Mouse (Mus musculus) liver, adult 2 months (tissue): ENCODE data around the gene Cyth3. TPM values are rescaled to one million over a fixed set of nuclear protein-coding genes. Genes with fewer than 3 reads are reported as not detected.

Source experiments
- DNase-seq: peaks from one replicate; pipeline ENCODE4 v3.0.0-alpha.2; 2011; ENCODE audit warnings: low read depth, low spot score; ENCODE audit errors: extremely low read depth
- H3K27ac ChIP-seq: fragments of 200-500 bp; replicated peaks from 2 replicates; pipeline ENCODE4 v1.5.1; 2012; ENCODE audit warnings: low read depth, mild to moderate bottlenecking, control low read depth, inconsistent platforms, low read length; ENCODE audit not compliant: insufficient read depth
- H3K27me3 ChIP-seq: fragments of 200-500 bp; 2 replicates; pipeline ENCODE4 v1.6.1; 2012; ENCODE audit warnings: mild to moderate bottlenecking, moderate library complexity, low read length, inconsistent platforms; ENCODE audit not compliant: control insufficient read depth, insufficient read depth
- H3K36me3 ChIP-seq: fragments of 200-500 bp; 2 replicates; pipeline ENCODE4 v1.6.1; 2012; ENCODE audit warnings: low read length, inconsistent platforms; ENCODE audit not compliant: control insufficient read depth, insufficient read depth
- H3K4me1 ChIP-seq: fragments of 200-500 bp; 2 replicates; pipeline ENCODE4 v1.6.1; 2011; ENCODE audit warnings: low read length; ENCODE audit not compliant: control insufficient read depth, insufficient read depth
- H3K4me3 ChIP-seq: fragments of 200-500 bp; 2 replicates; pipeline ENCODE4 v1.5.1; 2011; ENCODE audit warnings: low read depth, mild to moderate bottlenecking, control low read depth, low read length, moderate library complexity; ENCODE audit not compliant: insufficient read depth
- H3K79me2 ChIP-seq: fragments of 200-500 bp; 2 replicates; pipeline ENCODE4 v1.6.1; 2012; ENCODE audit warnings: inconsistent platforms, mild to moderate bottlenecking, low read length, moderate library complexity; ENCODE audit not compliant: control insufficient read depth, insufficient read depth
- H3K9ac ChIP-seq: fragments of 200-500 bp; 2 replicates; pipeline ENCODE4 v1.6.1; 2012; ENCODE audit warnings: low read depth, mild to moderate bottlenecking, control low read depth, inconsistent platforms, low read length
- CTCF ChIP-seq: fragments of 200-500 bp; IDR thresholded peaks from 2 replicates; pipeline ENCODE4 v1.5.1; 2011; ENCODE audit warnings: low read depth, low read length, control low read depth
- POLR2A ChIP-seq: fragments of 200-500 bp; IDR thresholded peaks from 2 replicates; pipeline ENCODE4 v1.6.1; 2011; ENCODE audit warnings: low read length, control low read depth; ENCODE audit not compliant: insufficient read depth; ENCODE audit errors: extremely low read depth
- WGBS: fragments of 180-500 bp; shearing (Covaris S2); methylation state at CpG from one replicate; pipeline ENCODE4 v1.1.7; 2018; 5-methylcytosine and 5-hydroxymethylcytosine counted together
- polyA plus RNA-seq: library from polyadenylated mRNA; depleted of rRNA; stranded (reverse); fragments of >200 nt; gene quantifications from 2 replicates; pipeline ENCODE4 v1.2.3, GENCODE M21; 2012
- total RNA-seq: library from RNA; depleted of rRNA; stranded (reverse); fragments of >200 nt; gene quantifications from 2 replicates; pipeline ENCODE4 v1.2.3, GENCODE M21; 2014

The Cyth3 gene
- total and polyA plus RNA-seq, 2 experiments, result 2.9 to 4.4 TPM

DNA sequence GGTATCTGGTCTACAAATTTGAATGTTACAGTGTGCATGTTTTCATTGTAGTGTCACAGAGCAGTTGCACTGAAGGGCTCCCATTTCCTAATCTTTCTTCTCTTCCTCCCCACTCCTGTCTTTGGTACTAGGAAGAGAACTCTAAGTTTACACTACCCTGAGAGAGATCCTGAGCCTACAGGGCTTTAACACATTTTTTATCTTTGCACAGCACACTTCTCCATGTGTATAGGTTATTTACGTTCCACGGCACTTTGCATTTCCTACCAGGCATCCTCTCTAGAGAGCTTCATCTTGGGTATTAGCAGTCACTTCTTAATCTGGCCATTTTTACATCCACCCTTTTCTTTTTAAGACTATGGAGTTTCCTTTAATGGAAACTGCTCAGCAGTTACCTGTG, 25.8 kb downstream of the Cyth3 start:
- Histone ChIP-seq H3K79me2 (peaks cover 11% of the 10 kb centered on the region; the same call in 1 of the 2 replicates), H3K9ac (no peak overlapping the region), H3K27me3 (no peaks in the 10 kb centered on the region), H3K4me3 (no peak overlapping the region), H3K36me3 (no peaks in the 10 kb centered on the region), H3K27ac (no peak overlapping the region), H3K4me1 (0 out of 2 replicates have a peak, but pooled peaks cover 2% of the 10 kb centered on the region)
- no peak for TF ChIP-seq POLR2A
- TF ChIP-seq CTCF, result no peak
- DNase-seq, result no peak
- 99% methylated on average over 2 of the region's 2 CpGs for WGBS

DNA sequence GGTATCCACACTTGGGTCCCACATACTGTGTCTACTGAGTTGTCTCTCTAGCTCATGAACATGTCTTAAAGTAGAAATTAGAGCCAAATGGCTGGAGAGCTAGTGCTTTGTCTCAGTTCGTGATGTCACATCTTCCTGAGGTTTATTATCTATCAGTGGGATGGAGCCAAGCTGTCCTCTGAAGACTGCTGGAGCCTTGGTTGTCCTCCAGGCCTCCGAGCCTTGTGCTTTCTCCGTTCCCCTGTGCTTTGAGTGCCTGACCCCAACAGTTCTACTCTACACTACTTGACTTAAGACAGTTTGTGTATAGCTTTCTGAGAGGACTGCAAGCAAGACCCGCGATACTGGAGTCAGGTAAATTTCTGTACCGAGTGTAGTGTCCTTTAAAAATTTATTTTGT, 26.9 kb downstream of the Cyth3 start:
- Histone ChIP-seq H3K9ac (no peak overlapping the region), H3K36me3 (no peaks in the 10 kb centered on the region), H3K4me3 (no peak overlapping the region), H3K4me1 (0 out of 2 replicates have a peak, but pooled peaks cover 2% of the 10 kb centered on the region), H3K79me2 (peaks cover 11% of the 10 kb centered on the region; the same call in 1 of the 2 replicates), H3K27ac (no peak overlapping the region), H3K27me3 (no peaks in the 10 kb centered on the region)
- no peak for DNase-seq
- TF ChIP-seq POLR2A (no peak), CTCF (no peak)
- WGBS, result 87% methylated on average over 6 of the region's 6 CpGs

DNA sequence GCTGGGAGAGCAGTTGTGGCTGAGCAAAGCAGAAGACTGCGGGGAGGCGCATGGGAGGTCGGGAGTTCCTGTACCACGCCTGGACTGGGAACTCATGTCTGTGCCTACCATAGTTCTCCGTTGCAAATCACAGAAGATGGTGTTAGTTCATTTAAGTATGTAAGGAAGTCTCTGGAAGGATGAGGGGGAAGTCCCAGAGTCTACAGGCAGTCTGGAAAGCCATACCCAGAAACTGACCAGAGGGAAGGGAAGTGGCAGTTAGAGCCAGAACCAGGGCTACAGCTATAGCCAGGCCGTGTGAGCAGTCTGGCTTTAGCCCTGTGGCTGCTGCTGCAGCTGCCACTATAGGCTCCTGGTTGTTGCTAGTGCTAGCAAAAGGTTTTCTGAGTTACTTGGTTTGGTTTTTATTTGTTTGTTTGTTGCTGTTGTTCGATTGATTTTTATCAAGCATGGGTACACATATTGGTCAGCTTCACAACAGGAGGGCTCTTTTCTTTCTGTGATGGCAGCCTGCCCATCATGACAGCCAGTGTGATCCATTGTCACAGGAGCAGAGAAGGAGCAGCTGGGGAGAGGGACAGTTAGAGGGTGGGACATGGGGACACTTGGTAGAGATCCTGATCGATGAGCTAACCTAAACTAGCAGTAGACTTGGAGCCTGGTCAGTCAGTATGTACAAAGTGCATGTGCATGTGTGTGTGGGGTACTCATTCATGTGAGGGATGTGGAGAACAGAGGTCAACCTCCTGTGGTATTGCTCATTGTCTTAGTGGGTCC, 29.8 kb downstream of the Cyth3 start:
- DNase-seq, result peak; percentile 32
- TF ChIP-seq POLR2A, result no peak
- TF ChIP-seq CTCF, result no peak
- H3K4me3 ChIP-seq, result no peak overlapping the region
- no peak overlapping the region for H3K9ac ChIP-seq
- peaks cover 6% of the 10 kb centered on the region; the same call in 1 of the 2 replicates for H3K79me2 ChIP-seq
- no peak overlapping the region for H3K27ac ChIP-seq
- no peaks in the 10 kb centered on the region for H3K36me3 ChIP-seq
- H3K4me1 ChIP-seq, result 0 out of 2 replicates have a peak, but pooled peaks cover 2% of the 10 kb centered on the region
- 80% methylated on average over 8 of the region's 8 CpGs for WGBS
- H3K27me3 ChIP-seq, result no peaks in the 10 kb centered on the region

DNA sequence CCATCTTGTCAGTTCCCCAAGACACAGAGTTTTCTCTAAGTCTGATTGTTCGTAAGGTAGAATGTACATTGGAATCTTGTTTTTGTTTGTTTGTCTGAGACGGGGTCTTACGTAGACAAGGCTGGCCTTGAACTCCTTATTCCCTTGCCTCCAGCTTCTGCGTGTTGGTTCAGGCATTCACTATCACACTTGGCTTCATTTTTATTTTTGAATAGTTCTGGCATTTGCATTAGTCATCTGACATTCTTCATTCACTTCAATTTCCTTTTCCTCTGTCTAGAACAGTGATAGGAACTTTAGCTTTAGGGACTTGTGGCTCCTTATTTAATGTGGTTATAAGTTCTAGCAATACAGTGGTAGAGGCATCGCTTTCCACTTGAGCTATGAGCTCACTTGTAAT, 31.2 kb downstream of the Cyth3 start:
- H3K79me2 ChIP-seq, result peaks cover 6% of the 10 kb centered on the region; the same call in 1 of the 2 replicates
- no peaks in the 10 kb centered on the region for H3K36me3 ChIP-seq
- H3K27me3 ChIP-seq, result no peaks in the 10 kb centered on the region
- H3K9ac ChIP-seq, result no peak overlapping the region
- H3K4me3 ChIP-seq, result no peak overlapping the region
- H3K4me1 ChIP-seq, result 0 out of 2 replicates have a peak, but pooled peaks cover 2% of the 10 kb centered on the region
- TF ChIP-seq POLR2A (no peak), CTCF (no peak)
- DNase-seq, result no peak
- 85% methylated on average over 5 of the region's 5 CpGs for WGBS
- no peak overlapping the region for H3K27ac ChIP-seq

DNA sequence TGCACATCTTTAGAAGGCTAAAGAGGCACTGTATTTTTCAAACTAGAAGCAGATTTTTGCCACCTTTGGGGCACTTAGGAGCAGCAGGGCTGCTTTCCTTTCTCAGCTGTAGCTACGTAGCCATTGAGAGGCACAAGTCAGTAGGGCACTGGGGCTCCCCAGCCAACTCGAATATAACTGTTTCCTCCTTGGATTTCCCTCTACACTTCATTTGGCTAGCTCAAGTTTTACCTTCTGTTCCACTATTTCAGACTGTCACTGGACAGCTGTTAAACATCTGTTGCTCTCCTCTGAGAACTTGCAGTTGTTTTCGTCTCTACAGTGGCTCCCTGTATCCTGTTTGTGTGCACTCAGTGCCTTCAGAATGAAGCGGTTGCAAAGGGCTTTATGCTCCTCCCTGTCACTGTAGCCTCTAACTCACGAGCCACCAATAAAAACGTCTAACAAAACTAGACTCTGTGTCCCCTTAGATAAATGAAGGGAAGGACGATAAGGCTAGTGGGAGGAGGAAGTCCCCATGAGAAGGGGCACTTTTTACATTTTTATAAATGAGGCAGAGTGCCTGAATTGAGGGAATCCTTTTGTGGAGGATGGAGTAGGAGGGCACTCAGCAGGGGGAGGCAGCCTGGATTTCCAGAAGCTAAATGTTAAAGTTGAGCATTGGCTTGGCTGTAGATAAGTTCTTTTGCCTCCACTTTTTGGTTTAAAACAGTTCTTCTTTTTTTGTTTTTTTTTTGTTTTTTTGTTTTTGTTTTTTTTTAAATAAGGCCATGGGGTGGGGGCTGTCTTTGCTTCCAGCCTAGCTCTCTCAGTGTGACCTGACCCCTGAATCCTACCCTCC, 32.6 kb downstream of the Cyth3 start:
- peak; percentile 25 for DNase-seq
- 57% methylated on average over 7 of the region's 7 CpGs for WGBS

More for the DNA sequence above, 32.6 kb downstream of the Cyth3 start:
- 0 out of 2 replicates have a peak, but pooled peaks cover 2% of the 10 kb centered on the region for H3K4me1 ChIP-seq
- H3K79me2 ChIP-seq, result peaks cover 6% of the 10 kb centered on the region; the same call in 1 of the 2 replicates
- no peaks in the 10 kb centered on the region for H3K27me3 ChIP-seq
- no peaks in the 10 kb centered on the region for H3K36me3 ChIP-seq
- peak overlapping the region; percentile 29 for H3K27ac ChIP-seq
- no peak overlapping the region for H3K9ac ChIP-seq
- no peak for TF ChIP-seq CTCF
- TF ChIP-seq POLR2A, result no peak
- no peak overlapping the region for H3K4me3 ChIP-seq
